Mouse (Mus musculus) kidney, adult 11 months (tissue): ENCODE data around the gene Pkmyt1.

ENCODE experiments used
- DNase-seq: peaks from one replicate; pipeline ENCODE4 v3.0.0; 2022

The Pkmyt1 gene

GRCm38 (mm10) chr17:23725999-23726757 is at the start of gene Pkmyt1:
Gene Pkmyt1, plus strand, starts transcription at chr17:23726336.
- DNase-seq, result peak; percentile 91

GRCm38 (mm10) chr17:23676473-23677031 is 49.6 kb upstream of the Pkmyt1 start:
- no peak for DNase-seq

GRCm38 (mm10) chr17:23677236-23677679 is 48.9 kb upstream of the Pkmyt1 start, which contains the start of gene Tnfrsf12a:
Gene Tnfrsf12a, minus strand, starts transcription at chr17:23677468.
- peak; percentile 87 for DNase-seq

- no peak for DNase-seq
Measured at GRCm38 (mm10) chr17:23679127-23679835, 46.9 kb upstream of the Pkmyt1 start, which contains the start of gene Cldn6. Gene Cldn6, plus strand, starts transcription at chr17:23679249.

GRCm38 (mm10) chr17:23680336-23680735 is 45.8 kb upstream of the Pkmyt1 start:
- DNase-seq, result no peak

- DNase-seq, result peak; percentile 42
Measured at GRCm38 (mm10) chr17:23681086-23681485, 45.0 kb upstream of the Pkmyt1 start.

GRCm38 (mm10) chr17:23682092-23682491 is 44.0 kb upstream of the Pkmyt1 start:
- peak; percentile 50 for DNase-seq

- DNase-seq, result no peak
Measured at GRCm38 (mm10) chr17:23682530-23682929, 43.6 kb upstream of the Pkmyt1 start.

GRCm38 (mm10) chr17:23683226-23683625 is 42.9 kb upstream of the Pkmyt1 start:
- no peak for DNase-seq

- DNase-seq, result peak; percentile 44
Measured at GRCm38 (mm10) chr17:23683856-23684672, 42.1 kb upstream of the Pkmyt1 start, which contains the start of gene Cldn9. Gene Cldn9, minus strand, starts transcription at chr17:23684026.

GRCm38 (mm10) chr17:23694491-23694890 is 31.6 kb upstream of the Pkmyt1 start:
- no peak for DNase-seq

GRCm38 (mm10) chr17:23695801-23696200 is 30.3 kb upstream of the Pkmyt1 start:
- no peak for DNase-seq

- DNase-seq, result peak; percentile 27
Measured at GRCm38 (mm10) chr17:23699131-23700077, 26.7 kb upstream of the Pkmyt1 start.

- peak; percentile 94 for DNase-seq
Measured at GRCm38 (mm10) chr17:23700079-23700478, 26.1 kb upstream of the Pkmyt1 start.

- no peak for DNase-seq
Measured at GRCm38 (mm10) chr17:23703301-23703700, 22.8 kb upstream of the Pkmyt1 start.

- DNase-seq, result no peak
Measured at GRCm38 (mm10) chr17:23704741-23705140, 21.4 kb upstream of the Pkmyt1 start.

- DNase-seq, result no peak
Measured at GRCm38 (mm10) chr17:23705525-23706104, 20.5 kb upstream of the Pkmyt1 start.

- peak; percentile 62 for DNase-seq
Measured at GRCm38 (mm10) chr17:23706212-23706611, 19.9 kb upstream of the Pkmyt1 start.

GRCm38 (mm10) chr17:23717003-23717402 is 9.1 kb upstream of the Pkmyt1 start:
- no peak for DNase-seq

- DNase-seq, result no peak
Measured at GRCm38 (mm10) chr17:23719455-23719854, 6.7 kb upstream of the Pkmyt1 start.

- no peak for DNase-seq
Measured at GRCm38 (mm10) chr17:23721886-23722285, 4.2 kb upstream of the Pkmyt1 start.
